Mouse (Mus musculus) midbrain, embryonic 14.5 days (tissue): Measurements from ENCODE around the gene Blmh. TPM values are rescaled to one million over a fixed set of nuclear protein-coding genes. Genes with fewer than 3 reads are reported as not detected.

ENCODE experiments used
- ATAC-seq: fragments of 200-750 bp; cut with Nextera tagmentation; 2 replicates; pipeline ENCODE4 v1.8.0; 2017; ENCODE audit warnings: moderate number of reproducible peaks, moderate library complexity; ENCODE audit not compliant: low FRiP score, low TSS enrichment
- DNase-seq: peaks from one replicate; pipeline ENCODE4 v3.0.0-alpha.2; 2015
- H3K27ac ChIP-seq: fragments of 300-500 bp; sonication (generic); replicated peaks from 2 replicates; pipeline ENCODE4 v1.5.1; 2014; ENCODE audit warnings: mild to moderate bottlenecking, low read depth, low read length, moderate library complexity
- H3K27me3 ChIP-seq: fragments of 300-500 bp; sonication (generic); 2 replicates; pipeline ENCODE4 v1.6.1; 2014; ENCODE audit warnings: low read length, control low read depth, mixed read lengths; ENCODE audit not compliant: control insufficient read depth, insufficient read depth
- H3K36me3 ChIP-seq: fragments of 300-500 bp; sonication (generic); 2 replicates; pipeline ENCODE4 v1.6.1; 2014; ENCODE audit warnings: low read length, control low read depth; ENCODE audit not compliant: control insufficient read depth, insufficient read depth
- H3K4me1 ChIP-seq: fragments of 300-500 bp; sonication (generic); 2 replicates; pipeline ENCODE4 v1.6.1; 2014; ENCODE audit warnings: mild to moderate bottlenecking, antibody characterized with exemption, low read length, control low read depth; ENCODE audit not compliant: control insufficient read depth, insufficient read depth
- H3K4me2 ChIP-seq: fragments of 300-500 bp; sonication (generic); 2 replicates; pipeline ENCODE4 v1.6.1; 2014; ENCODE audit warnings: mild to moderate bottlenecking, low read length, moderate library complexity
- H3K4me3 ChIP-seq: fragments of 300-500 bp; sonication (generic); replicated peaks from 2 replicates; pipeline ENCODE4 v1.5.1; 2014; ENCODE audit warnings: low read depth, low read length
- H3K9ac ChIP-seq: fragments of 300-500 bp; sonication (generic); replicated peaks from 2 replicates; pipeline ENCODE4 v1.6.1; 2014; ENCODE audit warnings: mild to moderate bottlenecking, low read length, moderate library complexity
- H3K9me3 ChIP-seq: fragments of 300-500 bp; sonication (generic); 2 replicates; pipeline ENCODE4 v1.6.1; 2016; ENCODE audit warnings: low read length, control low read depth, mixed read lengths; ENCODE audit not compliant: control insufficient read depth
- WGBS: fragments of 180-500 bp; shearing (Covaris S2); extraction: QIAGEN DNeasy Blood & Tissue Kit; methylation state at CpG from one replicate; pipeline ENCODE4 v1.1.7; 2014; 5-methylcytosine and 5-hydroxymethylcytosine counted together
- polyA plus RNA-seq: library from polyadenylated mRNA; unstranded; fragments of >200 nt; fragmentation: Nextera tagmentation; extraction: Ambion mirVana; gene quantifications from 2 replicates; pipeline ENCODE4 v1.2.1, GENCODE M21; 2014

Blmh gene
- polyA plus RNA-seq, 1 experiment from 2014 or later: 136 TPM

GRCm38 (mm10) chr11:76896360-76896759, 28.2 kb upstream of the Blmh start:
- no peaks in the 10 kb centered on the region for H3K4me1 ChIP-seq
- WGBS: 81% methylated on average over 6 of the region's 6 CpGs
- DNase-seq: no peak
- H3K27ac ChIP-seq: no peak overlapping the region
- no peaks in the 10 kb centered on the region for H3K36me3 ChIP-seq
- no peak for ATAC-seq
- no peak overlapping the region for H3K4me2 ChIP-seq
- H3K27me3 ChIP-seq: no peaks in the 10 kb centered on the region
- no peak overlapping the region for H3K9ac ChIP-seq
- no peaks in the 10 kb centered on the region for H3K9me3 ChIP-seq
- H3K4me3 ChIP-seq: no peak overlapping the region

GRCm38 (mm10) chr11:76897126-76897525, 27.5 kb upstream of the Blmh start:
- 79% methylated on average over 1 of the region's 1 CpGs for WGBS
- DNase-seq: no peak
- H3K4me1 ChIP-seq: no peaks in the 10 kb centered on the region

GRCm38 (mm10) chr11:76897871-76898270, 26.7 kb upstream of the Blmh start:
- Histone ChIP-seq H3K4me2 (no peak overlapping the region), H3K4me1 (no peaks in the 10 kb centered on the region), H3K4me3 (no peak overlapping the region), H3K27ac (no peak overlapping the region), H3K9me3 (no peaks in the 10 kb centered on the region), H3K9ac (no peak overlapping the region), H3K36me3 (no peaks in the 10 kb centered on the region), H3K27me3 (no peaks in the 10 kb centered on the region)
- whole genome bisulfite sequencing: 44% methylated on average over 3 of the region's 3 CpGs
- DNase-seq (no peak), ATAC-seq (no peak)

More at GRCm38 (mm10) chr11:76897126-76897525, 27.5 kb upstream of the Blmh start:
- no peak for ATAC-seq
- Histone ChIP-seq H3K36me3 (no peaks in the 10 kb centered on the region), H3K4me3 (no peak overlapping the region), H3K9me3 (no peaks in the 10 kb centered on the region), H3K9ac (no peak overlapping the region), H3K27me3 (no peaks in the 10 kb centered on the region), H3K27ac (no peak overlapping the region), H3K4me2 (no peak overlapping the region)

GRCm38 (mm10) chr11:76898751-76899150, 25.9 kb upstream of the Blmh start:
- no peaks in the 10 kb centered on the region for H3K9me3 ChIP-seq
- H3K27ac ChIP-seq: no peak overlapping the region
- no peak overlapping the region for H3K4me3 ChIP-seq
- no peaks in the 10 kb centered on the region for H3K27me3 ChIP-seq
- no peak overlapping the region for H3K4me2 ChIP-seq
- DNase-seq: no peak
- H3K9ac ChIP-seq: no peak overlapping the region
- ATAC-seq: no peak
- 90% methylated on average over 3 of the region's 3 CpGs for WGBS
- no peaks in the 10 kb centered on the region for H3K4me1 ChIP-seq
- no peaks in the 10 kb centered on the region for H3K36me3 ChIP-seq

GRCm38 (mm10) chr11:76899758-76900738, 24.6 kb upstream of the Blmh start:
- H3K27me3 ChIP-seq: no peaks in the 10 kb centered on the region
- DNase-seq (no peak), ATAC-seq (no peak)
- H3K4me2 ChIP-seq: no peak overlapping the region
- H3K9ac ChIP-seq: no peak overlapping the region
- no peak overlapping the region for H3K27ac ChIP-seq
- WGBS: 67% methylated on average over 5 of the region's 5 CpGs
- H3K9me3 ChIP-seq: no peaks in the 10 kb centered on the region
- no peaks in the 10 kb centered on the region for H3K36me3 ChIP-seq
- no peaks in the 10 kb centered on the region for H3K4me1 ChIP-seq
- H3K4me3 ChIP-seq: no peak overlapping the region

GRCm38 (mm10) chr11:76901579-76902361, 22.8 kb upstream of the Blmh start, which contains the start of gene Tmigd1:
TSS of gene Tmigd1 (plus strand) at chr11:76902159.
- Histone ChIP-seq H3K27ac (no peak within 1 kb of the TSS), H3K36me3 (no peaks in the 10 kb centered on the region), H3K4me1 (no peaks in the 10 kb centered on the region), H3K9ac (no peak within 1 kb of the TSS), H3K9me3 (no peaks in the 10 kb centered on the region), H3K4me2 (no peak within 1 kb of the TSS), H3K4me3 (no peak within 1 kb of the TSS), H3K27me3 (no peaks in the 10 kb centered on the region)
- DNase-seq (no peak), ATAC-seq (no peak)
- 76% methylated on average over 7 of the region's 7 CpGs for WGBS

GRCm38 (mm10) chr11:76904340-76904739, 20.3 kb upstream of the Blmh start:
- no peak overlapping the region for H3K4me3 ChIP-seq
- DNase-seq (no peak), ATAC-seq (no peak)
- H3K4me2 ChIP-seq: no peak overlapping the region
- no peaks in the 10 kb centered on the region for H3K9me3 ChIP-seq
- no peaks in the 10 kb centered on the region for H3K27me3 ChIP-seq
- H3K27ac ChIP-seq: no peak overlapping the region
- H3K4me1 ChIP-seq: no peaks in the 10 kb centered on the region
- 93% methylated on average over 2 of the region's 2 CpGs for WGBS
- H3K36me3 ChIP-seq: no peaks in the 10 kb centered on the region
- no peak overlapping the region for H3K9ac ChIP-seq

- Histone ChIP-seq H3K9ac (no peak overlapping the region), H3K4me1 (no peaks in the 10 kb centered on the region), H3K27me3 (no peaks in the 10 kb centered on the region), H3K36me3 (no peaks in the 10 kb centered on the region), H3K27ac (no peak overlapping the region), H3K4me2 (no peak overlapping the region), H3K9me3 (no peaks in the 10 kb centered on the region), H3K4me3 (no peak overlapping the region)
- DNase-seq (no peak), ATAC-seq (no peak)
- 90% methylated on average over 7 of the region's 7 CpGs for WGBS
These were observed 16.0 kb upstream of the Blmh start for GRCm38 (mm10) chr11:76908651-76909050.
